Mouse (Mus musculus) embryonic facial prominence, embryonic 11.5 days (tissue): ENCODE measurements around the gene Pcnx3. TPM values are rescaled to one million over a fixed set of nuclear protein-coding genes. Genes with fewer than 3 reads are reported as not detected.

ENCODE experiments used
- ATAC-seq: fragments of 200-750 bp; cut with Nextera tagmentation; replicated peaks from 2 replicates; pipeline ENCODE4 v1.8.0; 2017; ENCODE audit warnings: low read depth; ENCODE audit not compliant: insufficient number of reproducible peaks, low FRiP score, low TSS enrichment
- DNase-seq: peaks from one replicate; pipeline ENCODE4 v3.0.0-alpha.2; 2015; ENCODE audit warnings: low spot score
- H3K27ac ChIP-seq: fragments of 300-500 bp; sonication (generic); replicated peaks from 2 replicates; pipeline ENCODE4 v1.5.1; 2014; ENCODE audit warnings: mild to moderate bottlenecking, low read depth, low read length, control low read depth
- H3K27me3 ChIP-seq: fragments of 300-500 bp; sonication (generic); 2 replicates; pipeline ENCODE4 v1.6.1; 2014; ENCODE audit warnings: mild to moderate bottlenecking, low read length, moderate library complexity, mixed read lengths; ENCODE audit not compliant: control insufficient read depth, insufficient read depth
- H3K36me3 ChIP-seq: fragments of 300-500 bp; sonication (generic); replicated peaks from 2 replicates; pipeline ENCODE4 v1.6.1; 2014; ENCODE audit warnings: low read depth, mild to moderate bottlenecking, low read length, moderate library complexity, mixed read lengths; ENCODE audit not compliant: control insufficient read depth, insufficient read depth
- H3K4me1 ChIP-seq: fragments of 300-500 bp; sonication (generic); 2 replicates; pipeline ENCODE4 v1.6.1; 2014; ENCODE audit warnings: low read length, mixed read lengths; ENCODE audit not compliant: control insufficient read depth, insufficient read depth
- H3K4me2 ChIP-seq: fragments of 300-500 bp; sonication (generic); 2 replicates; pipeline ENCODE4 v1.6.1; 2014; ENCODE audit warnings: low read depth, mild to moderate bottlenecking, control low read depth, low read length, moderate library complexity
- H3K4me3 ChIP-seq: fragments of 300-500 bp; sonication (generic); 2 replicates; pipeline ENCODE4 v1.5.1; 2014; ENCODE audit warnings: low read depth, low read length, control low read depth
- H3K9ac ChIP-seq: fragments of 300-500 bp; sonication (generic); replicated peaks from 2 replicates; pipeline ENCODE4 v1.6.1; 2014; ENCODE audit warnings: mild to moderate bottlenecking, control low read depth, low read length
- H3K9me3 ChIP-seq: fragments of 300-500 bp; sonication (generic); replicated peaks from 2 replicates; pipeline ENCODE4 v1.6.1; 2016; ENCODE audit warnings: mild to moderate bottlenecking, low read length, inconsistent platforms, mixed read lengths; ENCODE audit not compliant: control insufficient read depth
- WGBS: fragments of 180-500 bp; shearing (Covaris S2); extraction: QIAGEN DNeasy Blood & Tissue Kit; methylation state at CpG from one replicate; pipeline ENCODE4 v1.1.7; 2014; 5-methylcytosine and 5-hydroxymethylcytosine counted together
- polyA plus RNA-seq: library from polyadenylated mRNA; unstranded; fragments of >200 nt; fragmentation: Nextera tagmentation; extraction: Ambion mirVana; gene quantifications from 2 replicates; pipeline ENCODE4 v1.2.1, GENCODE M21; 2014

Pcnx3 gene
- polyA plus RNA-seq, 1 experiment from 2014 or later, result 17.5 TPM

- Histone ChIP-seq H3K4me3 (peak overlapping the region; percentile 88), H3K36me3 (peaks cover 3% of the 10 kb centered on the region), H3K9me3 (no peaks in the 10 kb centered on the region), H3K4me1 (peaks cover 10% of the 10 kb centered on the region), H3K27ac (no peak overlapping the region), H3K9ac (peak overlapping the region; percentile 100), H3K4me2 (peak overlapping the region; percentile 93), H3K27me3 (no peaks in the 10 kb centered on the region)
- ATAC-seq (no peak), DNase-seq (peak; percentile 92)
- WGBS, result 2% methylated on average over 14 of the region's 14 CpGs
These were observed 39.0 kb upstream of the Pcnx3 start for GRCm38 (mm10) chr19:5727701-5728100.

DNA sequence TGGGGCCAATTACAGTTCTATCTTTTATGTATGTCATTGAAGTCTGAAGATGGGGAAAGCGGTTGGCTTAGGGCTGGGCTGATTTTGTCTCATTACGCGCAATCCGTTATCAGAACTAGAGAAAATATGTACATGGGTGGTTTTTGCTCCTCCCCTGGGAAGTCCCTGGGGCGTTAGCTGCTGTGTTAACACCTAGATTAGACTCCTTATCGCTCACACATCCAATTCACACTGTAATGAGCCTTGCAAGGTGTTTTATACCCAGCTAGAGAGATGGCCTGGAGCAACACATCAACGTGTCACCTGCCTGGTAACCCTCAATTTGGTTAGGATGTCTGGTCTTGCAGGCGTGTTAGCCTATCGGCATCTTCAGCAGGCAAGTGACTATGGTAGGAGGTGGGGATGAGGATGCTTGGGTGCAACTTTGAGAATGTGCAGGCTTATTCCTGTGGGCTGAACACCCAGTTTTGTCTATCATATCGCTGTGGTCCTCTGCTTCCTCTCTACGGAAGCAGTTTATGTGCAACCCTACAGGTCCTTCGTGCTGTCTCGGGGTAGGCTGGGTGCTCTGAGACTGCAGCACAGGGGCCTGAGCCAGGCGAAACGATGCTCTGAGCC lies 38.4 kb upstream of the Pcnx3 start:
- ATAC-seq (no peak), DNase-seq (peak; percentile 15)
- H3K27me3 ChIP-seq, result no peaks in the 10 kb centered on the region
- H3K4me3 ChIP-seq, result peak overlapping the region; percentile 88
- peaks cover 3% of the 10 kb centered on the region for H3K36me3 ChIP-seq
- peak overlapping the region; percentile 93 for H3K4me2 ChIP-seq
- peaks cover 10% of the 10 kb centered on the region for H3K4me1 ChIP-seq
- WGBS, result 79% methylated on average over 15 of the region's 15 CpGs
- H3K27ac ChIP-seq, result no peak overlapping the region
- peak overlapping the region; percentile 13 for H3K9ac ChIP-seq
- no peaks in the 10 kb centered on the region for H3K9me3 ChIP-seq

- peaks cover 9% of the 10 kb centered on the region for H3K4me1 ChIP-seq
- H3K27ac ChIP-seq, result no peak within 1 kb of the TSS
- WGBS, result 11% methylated on average over 49 of the region's 49 CpGs
- peak within 1 kb of the TSS; percentile 31 for H3K4me3 ChIP-seq
- H3K9me3 ChIP-seq, result no peaks in the 10 kb centered on the region
- peaks cover 8% of the 10 kb centered on the region for H3K36me3 ChIP-seq
- DNase-seq (peak; percentile 59), ATAC-seq (no peak)
- peak within 1 kb of the TSS; percentile 53 for H3K9ac ChIP-seq
- H3K4me2 ChIP-seq, result peak within 1 kb of the TSS; percentile 93
- no peaks in the 10 kb centered on the region for H3K27me3 ChIP-seq
These were observed 37.2 kb upstream of the Pcnx3 start, which contains the start of gene Ehbp1l1 for GRCm38 (mm10) chr19:5725767-5726515. Gene Ehbp1l1, minus strand, starts transcription at chr19:5726317.

- Histone ChIP-seq H3K27me3 (no peaks in the 10 kb centered on the region), H3K36me3 (peaks cover 10% of the 10 kb centered on the region), H3K9ac (peak overlapping the region; percentile 53; the same call in 1 of the 2 replicates), H3K4me3 (peak overlapping the region; percentile 31), H3K9me3 (no peaks in the 10 kb centered on the region), H3K4me2 (peak overlapping the region; percentile 67; the same call in 1 of the 2 replicates), H3K27ac (no peak overlapping the region), H3K4me1 (peaks cover 6% of the 10 kb centered on the region)
- 70% methylated on average over 12 of the region's 12 CpGs for WGBS
- no peak for ATAC-seq
- DNase-seq, result no peak
These were observed 36.5 kb upstream of the Pcnx3 start for GRCm38 (mm10) chr19:5725029-5725707.

DNA sequence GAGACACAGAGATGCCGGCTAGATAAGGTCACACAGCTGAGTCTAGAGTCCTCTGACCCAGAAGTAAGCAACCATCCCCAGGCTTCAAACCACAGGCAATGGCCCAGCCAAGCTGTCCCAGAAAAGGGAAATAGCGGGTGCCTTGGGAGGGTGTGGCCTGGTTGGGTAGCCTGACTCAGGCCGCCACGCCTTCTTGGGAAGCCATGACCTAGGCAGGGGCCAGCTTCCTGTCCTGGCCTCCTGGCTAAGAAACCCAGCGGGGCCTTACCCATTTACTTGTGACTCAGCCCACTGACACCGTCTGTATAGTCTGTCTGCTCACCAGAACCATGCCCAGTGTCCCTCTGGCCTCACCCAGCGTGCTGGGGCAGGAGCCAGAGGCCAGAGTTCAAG lies 35.8 kb upstream of the Pcnx3 start:
- Histone ChIP-seq H3K27ac (no peak overlapping the region), H3K4me2 (peak overlapping the region; percentile 2; the same call in 1 of the 2 replicates), H3K9ac (0 out of 2 replicates have a peak overlapping the region, but pooled peaks have one; percentile 14), H3K4me1 (peaks cover 6% of the 10 kb centered on the region), H3K9me3 (no peaks in the 10 kb centered on the region), H3K36me3 (peaks cover 13% of the 10 kb centered on the region), H3K27me3 (no peaks in the 10 kb centered on the region), H3K4me3 (no peak overlapping the region)
- 71% methylated on average over 7 of the region's 7 CpGs for WGBS
- DNase-seq (no peak), ATAC-seq (no peak)

DNA sequence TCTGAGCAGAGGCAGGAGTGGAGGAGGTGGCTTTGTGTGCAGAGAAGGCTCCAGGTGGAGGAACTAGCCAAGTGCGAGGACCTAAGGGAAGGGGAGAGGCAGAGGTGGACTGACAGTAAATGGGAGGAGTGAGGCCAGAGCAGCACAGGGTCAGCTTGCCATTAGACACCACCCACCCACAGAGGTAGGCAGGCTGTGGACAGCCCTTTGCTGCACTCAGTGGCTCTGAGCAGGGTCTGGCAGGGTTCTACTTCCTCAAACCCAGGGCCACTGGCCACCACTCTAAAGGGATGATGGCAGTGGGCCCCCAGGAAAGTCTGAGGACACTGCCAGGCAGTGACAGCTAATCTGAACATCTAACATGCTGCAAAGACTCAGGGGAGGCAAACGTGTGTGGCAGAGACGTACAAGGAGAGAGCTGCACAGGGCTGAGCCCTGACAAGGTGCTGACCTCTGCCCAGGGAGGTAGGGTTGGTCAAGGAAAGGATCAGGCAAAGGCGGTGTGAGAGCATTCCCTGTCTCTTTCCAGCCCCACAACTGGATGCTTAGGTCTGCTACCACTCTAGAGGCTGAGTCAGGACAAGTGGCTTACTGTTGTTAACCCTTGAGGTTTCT lies 35.3 kb upstream of the Pcnx3 start:
- Histone ChIP-seq H3K36me3 (peaks cover 13% of the 10 kb centered on the region), H3K4me3 (no peak overlapping the region), H3K4me1 (peaks cover 6% of the 10 kb centered on the region), H3K9ac (no peak overlapping the region), H3K27me3 (no peaks in the 10 kb centered on the region), H3K27ac (no peak overlapping the region), H3K4me2 (peak overlapping the region; percentile 2; the same call in 1 of the 2 replicates), H3K9me3 (no peaks in the 10 kb centered on the region)
- DNase-seq, result no peak
- WGBS, result 77% methylated on average over 4 of the region's 4 CpGs
- ATAC-seq, result no peak

DNA sequence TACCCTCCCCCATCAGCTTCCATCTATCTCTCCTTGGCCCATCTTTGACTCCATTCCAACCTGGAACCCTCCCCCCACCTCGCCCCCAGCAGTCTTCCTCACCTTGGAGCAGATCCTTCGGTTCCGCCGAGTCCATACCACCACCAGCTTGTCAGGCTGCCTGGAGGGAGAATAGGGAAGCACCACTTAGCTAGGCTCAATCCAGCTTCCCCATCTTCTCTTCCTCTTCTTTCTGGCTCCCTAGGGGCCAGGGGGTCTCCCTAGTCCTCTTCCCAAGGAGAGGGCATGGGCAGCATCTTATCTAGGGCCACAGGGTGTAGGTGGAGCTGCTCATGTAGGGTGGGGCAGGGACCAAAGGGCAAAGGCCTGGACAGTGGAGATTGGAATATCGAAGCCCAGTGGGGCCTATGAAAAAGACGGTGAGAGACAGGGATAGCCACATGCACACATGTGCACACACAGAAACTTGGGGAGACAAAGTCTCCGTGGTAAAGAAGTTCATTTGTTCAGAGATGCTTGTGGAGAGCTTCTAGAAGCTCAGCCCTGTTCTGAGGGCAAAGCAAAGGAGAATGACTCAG lies 34.2 kb upstream of the Pcnx3 start:
- Histone ChIP-seq H3K27me3 (no peaks in the 10 kb centered on the region), H3K9me3 (no peaks in the 10 kb centered on the region), H3K36me3 (peaks cover 13% of the 10 kb centered on the region), H3K4me3 (no peak overlapping the region), H3K27ac (no peak overlapping the region), H3K4me2 (no peak overlapping the region), H3K4me1 (peaks cover 6% of the 10 kb centered on the region), H3K9ac (no peak overlapping the region)
- WGBS, result 93% methylated on average over 7 of the region's 7 CpGs
- no peak for ATAC-seq
- DNase-seq, result no peak
